Mouse (Mus musculus) NIH3T3 (cell line): Measurements from ENCODE around the gene Pgm5.
A peak's percentile ranks its signal among the peaks of the same experiment; 100 is the strongest.

Source experiments
- DNase-seq: peaks from one replicate; pipeline ENCODE4 v3.0.0-alpha.2; 2012; ENCODE audit warnings: low read depth

Gene Pgm5

DNA sequence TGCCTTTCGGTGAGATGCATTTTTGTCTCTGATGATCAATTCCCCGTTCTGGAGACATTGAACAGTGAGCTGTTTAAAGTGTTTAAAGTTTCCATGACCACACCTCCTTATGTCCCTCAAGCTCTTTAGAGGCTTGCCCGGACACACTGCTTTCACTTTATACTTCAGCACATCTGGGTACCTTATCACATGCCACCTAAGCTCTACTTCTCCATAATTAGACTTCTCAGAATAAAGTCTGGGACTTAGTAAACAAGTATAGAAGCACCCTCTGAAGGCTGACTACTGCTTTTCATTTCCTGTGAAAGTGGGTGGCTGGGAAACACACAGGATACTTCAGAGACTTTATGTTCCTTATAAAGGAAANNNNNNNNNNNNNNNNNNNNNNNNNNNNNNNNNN, 204.7 kb downstream of the Pgm5 start:
- no peak for DNase-seq

DNA sequence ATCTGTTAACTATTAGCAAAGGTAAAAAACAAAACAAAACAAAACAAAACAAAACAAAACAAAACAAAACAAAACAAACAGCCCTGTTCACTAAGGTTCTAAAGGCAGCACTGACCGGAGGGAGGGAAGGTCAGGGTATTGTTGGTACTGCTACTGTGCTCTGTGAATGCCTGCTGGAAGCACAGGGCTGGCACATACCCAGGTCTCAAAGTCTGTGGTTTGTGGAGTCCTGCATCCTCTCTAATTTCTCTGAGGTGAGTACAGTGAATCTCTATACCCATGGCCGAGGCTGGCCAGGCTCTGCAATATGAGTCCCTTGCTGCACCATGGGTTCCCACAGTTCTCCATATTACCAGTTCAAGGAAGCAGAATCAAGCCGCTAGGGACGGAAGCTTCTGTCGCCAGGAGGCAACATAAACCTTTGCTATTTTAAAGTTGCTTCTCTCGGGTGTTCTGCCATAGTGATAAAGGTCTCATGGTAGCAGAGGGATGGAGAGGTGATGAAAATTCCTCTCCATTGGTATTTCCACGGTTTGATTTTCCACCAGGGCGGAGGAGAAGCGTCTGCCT, 208.3 kb downstream of the Pgm5 start:
- no peak for DNase-seq

DNA sequence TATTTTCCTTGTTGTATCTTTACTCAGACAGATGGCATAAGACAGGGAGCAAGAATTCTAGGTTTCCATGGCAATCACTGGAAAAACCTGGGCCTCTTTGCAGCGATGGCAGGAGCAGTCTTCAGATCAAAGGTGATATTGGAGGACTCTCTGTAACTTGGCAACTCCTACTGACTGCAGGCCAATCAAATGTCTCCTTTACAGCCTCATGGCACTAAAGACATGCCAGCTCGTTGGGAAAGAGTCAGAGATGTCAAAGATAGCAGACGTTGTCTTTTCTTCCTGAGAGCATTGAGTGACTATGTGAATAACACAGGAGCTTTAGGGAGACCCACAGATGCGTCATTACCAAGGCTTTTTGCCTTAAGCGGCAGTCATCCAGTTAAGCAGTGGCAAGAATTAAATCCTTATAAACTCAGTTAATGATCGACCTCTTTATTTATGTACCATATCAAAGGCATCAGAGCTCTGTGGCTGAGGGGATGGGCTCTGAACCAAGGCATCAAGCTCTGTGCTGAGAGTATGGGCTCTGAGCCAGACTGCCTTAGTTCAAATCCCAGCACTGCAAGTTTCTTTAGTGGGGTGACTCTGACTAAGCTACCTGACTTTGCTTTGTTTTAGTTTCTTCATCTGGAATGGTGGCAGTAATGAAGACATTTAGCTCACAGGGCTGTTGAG, 209.2 kb downstream of the Pgm5 start:
- DNase-seq: no peak

DNA sequence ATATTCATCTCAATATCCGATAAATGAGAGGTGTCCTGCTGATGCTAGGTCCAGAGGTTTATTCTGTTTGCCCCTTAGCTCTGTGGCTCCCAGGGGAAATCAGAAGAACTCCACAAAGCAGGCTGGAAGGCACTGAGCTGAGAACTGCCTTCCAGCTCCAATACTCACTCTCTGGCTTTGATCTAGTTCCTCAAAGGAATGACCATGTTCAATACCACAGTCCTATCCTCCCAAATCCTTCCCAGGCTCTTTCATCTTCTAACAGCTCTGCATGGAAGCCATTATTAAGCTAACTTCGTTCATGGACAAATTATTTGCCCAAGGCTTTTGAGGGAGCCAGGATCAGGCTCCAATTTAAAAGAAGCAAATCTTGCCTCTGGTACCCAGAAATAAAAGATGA, 210.1 kb downstream of the Pgm5 start:
- no peak for DNase-seq

DNA sequence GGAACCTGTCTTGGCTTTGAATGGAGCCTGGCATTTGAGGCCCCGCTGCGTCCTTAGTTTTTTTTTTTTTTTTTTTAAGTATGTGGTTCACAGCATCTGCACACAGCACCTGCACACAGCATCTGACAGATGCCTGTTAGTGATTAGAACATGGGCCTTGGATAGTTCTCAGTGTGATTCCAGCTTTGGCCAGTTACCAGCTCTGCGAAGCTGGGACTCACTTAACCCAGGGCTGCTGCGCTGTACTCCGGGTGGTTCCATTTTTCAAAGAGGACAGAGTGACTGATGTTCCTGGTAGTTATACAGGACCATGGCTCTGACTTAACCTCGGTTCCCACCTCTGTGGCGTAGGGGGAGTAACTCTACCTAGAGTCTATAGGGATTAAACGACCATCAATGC, 211.2 kb downstream of the Pgm5 start:
- DNase-seq: no peak

DNA sequence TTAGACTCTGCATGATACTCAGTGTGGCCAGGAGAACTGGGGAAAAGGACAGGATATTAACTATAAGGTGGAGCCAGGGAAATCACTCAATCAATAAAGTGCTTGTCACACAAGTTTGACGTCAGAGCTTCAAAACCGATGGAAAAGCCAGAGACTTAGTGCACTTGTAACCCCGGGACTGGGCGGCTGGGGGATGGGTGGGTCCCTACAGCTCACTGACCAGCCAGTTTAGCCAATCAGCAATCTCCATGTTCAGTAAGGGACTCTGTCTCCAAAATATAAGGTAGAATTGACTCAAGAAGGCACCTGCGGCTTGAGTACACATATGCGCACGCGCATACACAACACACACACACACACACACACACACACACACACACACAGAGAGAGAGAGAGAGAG, 213.6 kb downstream of the Pgm5 start:
- DNase-seq: no peak

DNA sequence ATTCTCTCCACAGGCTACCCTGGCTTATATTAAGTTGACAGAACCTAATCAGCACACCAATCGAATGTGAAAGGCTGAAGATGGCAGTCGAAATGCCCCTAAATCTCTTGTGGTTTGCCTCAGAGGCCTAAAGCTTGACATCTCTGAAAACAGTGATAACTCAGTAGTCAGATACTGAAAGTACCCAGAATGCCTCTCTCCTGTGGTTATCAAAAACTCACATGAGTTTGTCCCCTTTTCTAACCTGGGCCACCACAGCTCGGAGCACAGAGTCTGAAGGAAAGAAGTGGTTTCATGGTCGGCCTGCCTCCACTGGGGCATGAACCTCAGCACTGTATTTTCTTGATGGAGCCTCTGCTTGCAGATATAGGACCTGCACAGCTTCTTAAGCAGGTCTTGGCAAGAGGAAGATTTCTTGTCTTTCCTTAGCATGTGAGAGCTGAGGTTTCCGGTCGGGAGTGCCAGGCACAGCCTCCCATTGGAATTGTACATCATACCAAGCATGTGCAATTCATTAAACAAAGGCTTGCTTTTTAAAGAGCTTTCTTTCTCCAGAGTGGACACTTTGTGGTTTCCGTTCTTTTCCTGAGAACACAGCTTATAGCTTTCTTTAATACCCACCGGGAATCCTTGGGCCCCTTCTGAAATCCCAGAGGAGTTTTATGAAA, 215.4 kb downstream of the Pgm5 start:
- peak; percentile 59 for DNase-seq

DNA sequence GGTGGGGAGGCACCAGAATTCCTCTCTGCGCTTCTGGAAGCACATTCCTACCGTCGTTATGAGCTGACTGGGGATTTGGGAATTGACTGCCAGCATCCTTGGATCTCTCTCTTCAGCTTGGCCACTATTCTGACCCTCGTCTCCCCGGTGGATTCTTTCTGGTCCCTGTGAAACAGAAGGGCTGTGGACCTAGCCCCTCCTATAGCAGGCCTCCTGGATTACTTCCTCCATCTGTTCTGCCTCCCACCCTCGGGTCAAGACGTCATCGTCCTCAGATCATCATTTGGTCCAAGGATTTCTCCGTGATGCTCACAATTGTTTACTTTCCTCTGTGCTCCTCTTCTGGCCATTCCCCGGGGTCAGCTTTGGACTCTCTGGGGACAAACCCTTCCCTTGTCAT, 216.7 kb downstream of the Pgm5 start:
- DNase-seq: no peak

DNA sequence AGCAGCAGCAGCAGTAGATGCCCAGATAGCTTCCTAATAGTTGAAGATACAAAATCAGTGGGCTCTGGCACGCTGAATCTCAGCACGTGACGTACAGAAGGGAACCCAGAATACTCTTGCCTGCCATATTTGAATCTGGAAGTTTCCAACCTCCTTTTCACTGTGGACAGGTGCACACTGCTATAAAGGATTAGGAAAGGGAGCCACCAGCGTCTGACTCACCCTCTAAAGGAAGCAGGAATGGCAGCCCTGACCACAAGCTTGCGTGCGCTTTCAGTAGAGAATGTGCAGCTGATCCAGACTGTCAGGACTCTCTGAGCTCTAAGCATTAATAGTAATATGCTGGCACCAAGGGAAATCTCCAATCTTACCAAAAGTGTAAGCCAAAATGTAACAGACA, 220.7 kb downstream of the Pgm5 start:
- peak; percentile 38 for DNase-seq

DNA sequence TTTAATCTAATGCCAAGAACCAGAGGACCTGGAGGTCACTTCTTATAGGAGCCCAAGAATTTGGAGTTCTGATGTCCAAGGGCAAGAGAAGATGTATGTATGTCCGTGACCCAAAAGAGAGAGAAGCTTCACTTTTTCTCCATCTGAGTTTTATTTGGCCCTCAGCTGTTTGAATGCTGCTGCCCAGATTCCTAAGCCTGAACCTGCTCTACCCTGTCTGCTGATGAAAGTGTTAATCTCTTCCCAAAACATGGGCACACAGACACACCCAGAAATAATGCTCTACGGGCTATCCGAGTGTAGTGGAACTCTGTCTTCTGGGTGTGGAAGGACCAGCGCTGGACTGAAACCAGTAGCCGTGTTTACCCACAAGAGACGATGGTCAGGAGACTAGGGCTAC, 223.7 kb downstream of the Pgm5 start:
- DNase-seq: no peak

DNA sequence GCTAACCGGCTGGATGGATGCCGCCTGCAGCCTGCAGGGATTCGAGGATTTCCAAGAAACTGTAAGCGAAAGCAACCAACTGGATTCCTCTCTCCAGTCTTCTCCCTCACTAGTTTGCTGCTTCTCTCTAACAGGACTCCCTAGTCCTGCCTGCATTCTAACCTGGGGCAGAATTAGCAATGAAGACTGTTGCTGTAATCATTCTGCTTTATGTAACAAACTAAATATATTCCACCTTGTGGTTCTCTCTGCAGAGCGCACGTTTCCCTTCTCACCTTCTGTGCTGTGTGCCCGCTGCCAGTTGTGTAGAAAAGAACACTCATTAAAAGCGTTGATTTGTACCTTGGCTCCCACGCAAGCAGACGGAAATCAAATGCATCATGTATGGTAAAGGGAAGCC, 225.0 kb downstream of the Pgm5 start:
- no peak for DNase-seq

DNA sequence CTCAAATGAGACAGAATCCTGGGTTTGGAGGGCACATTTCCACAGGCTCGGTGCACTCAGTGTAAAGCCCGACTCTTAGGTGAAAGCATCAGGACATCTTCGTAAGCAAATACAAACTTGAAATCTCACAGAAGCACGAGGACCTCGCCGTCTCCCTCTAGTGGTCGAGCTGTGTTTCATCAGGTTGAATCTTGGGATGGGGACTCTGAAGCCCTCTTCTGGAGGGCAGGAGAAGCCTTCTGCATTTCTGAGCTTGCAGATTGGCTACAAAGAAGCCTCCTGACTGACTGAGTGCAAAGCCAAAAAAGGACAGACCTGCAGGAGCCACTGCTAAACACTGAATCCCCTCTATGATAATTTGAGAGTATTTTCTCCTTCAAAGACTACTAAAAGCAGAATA, 227.1 kb downstream of the Pgm5 start:
- peak; percentile 88 for DNase-seq
